Mouse (Mus musculus): ENCODE measurements around the gene Olfr461. TPM values are rescaled to one million over a fixed set of nuclear protein-coding genes. Genes with fewer than 3 reads are reported as not detected.

The Olfr461 gene
- total RNA-seq (2023) = not detected

DNA sequence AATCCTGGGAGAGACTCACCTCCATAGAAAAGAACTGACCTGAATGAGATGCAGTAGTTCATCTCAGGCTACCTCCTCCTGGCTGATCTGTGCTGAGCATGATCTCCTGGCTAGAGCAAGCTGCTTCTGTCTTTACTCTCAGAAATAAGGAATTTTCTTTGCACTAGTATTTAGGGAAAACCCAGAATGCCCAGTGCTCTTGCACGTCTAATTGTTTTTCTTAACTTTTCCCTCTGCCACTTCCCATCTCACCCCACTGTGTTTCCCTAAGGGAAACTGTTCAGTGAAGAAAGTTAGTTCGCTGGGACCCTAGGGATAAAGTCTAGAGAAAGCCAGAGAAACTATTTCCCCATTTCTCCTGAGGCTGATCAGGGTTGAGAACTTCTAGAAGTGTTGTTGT lies at the start of gene Olfr461:
TSS of gene Olfr461 (minus strand) at position 101 of the 400 bp plus-strand sequence.

DNA sequence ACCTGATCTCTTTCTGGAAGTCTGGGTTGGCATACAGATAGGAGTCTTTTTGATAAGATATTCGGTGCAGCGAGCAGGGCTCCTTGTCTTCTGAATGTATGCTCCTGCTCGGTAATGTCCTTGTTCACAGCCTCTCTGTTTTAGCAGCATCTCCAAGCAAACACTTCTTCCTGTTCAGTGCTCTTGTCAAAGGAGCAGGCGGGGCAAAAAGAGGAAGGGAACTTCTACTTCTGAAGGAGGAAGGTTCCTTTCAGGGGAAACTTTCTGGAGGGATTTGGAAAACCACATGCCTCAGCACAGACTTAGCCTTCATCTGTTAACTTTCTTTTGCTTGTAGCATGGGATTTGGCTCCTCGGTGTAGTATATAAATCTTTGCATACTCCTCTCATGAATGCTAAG lies 30.8 kb upstream of the Olfr461 start, which contains the start of gene Clec5a:
TSS of gene Clec5a (minus strand) at position 177 of the 400 bp plus-strand sequence.

DNA sequence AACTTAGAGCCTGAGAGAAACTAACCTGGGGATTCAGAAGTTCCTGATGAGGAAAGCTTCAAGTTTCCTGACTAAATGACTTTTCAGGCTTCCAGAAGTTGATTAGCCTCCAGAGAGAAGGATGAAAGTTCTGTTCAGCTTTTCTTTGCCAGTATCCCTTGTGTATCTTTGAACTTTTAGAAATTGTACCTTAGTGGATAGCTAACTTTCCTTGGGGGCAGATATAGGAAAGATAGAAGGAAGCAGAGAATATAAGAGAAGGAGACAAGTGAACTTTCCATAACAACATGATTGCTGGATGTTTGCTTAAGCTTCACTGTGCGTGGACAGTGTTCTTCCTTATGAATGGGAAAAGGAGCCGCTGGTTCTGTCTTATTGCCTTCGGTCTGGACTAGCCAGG lies 14.3 kb upstream of the Olfr461 start, which contains the start of gene Olfr460:
TSS of gene Olfr460 (plus strand) at position 301 of the 400 bp plus-strand sequence.

DNA sequence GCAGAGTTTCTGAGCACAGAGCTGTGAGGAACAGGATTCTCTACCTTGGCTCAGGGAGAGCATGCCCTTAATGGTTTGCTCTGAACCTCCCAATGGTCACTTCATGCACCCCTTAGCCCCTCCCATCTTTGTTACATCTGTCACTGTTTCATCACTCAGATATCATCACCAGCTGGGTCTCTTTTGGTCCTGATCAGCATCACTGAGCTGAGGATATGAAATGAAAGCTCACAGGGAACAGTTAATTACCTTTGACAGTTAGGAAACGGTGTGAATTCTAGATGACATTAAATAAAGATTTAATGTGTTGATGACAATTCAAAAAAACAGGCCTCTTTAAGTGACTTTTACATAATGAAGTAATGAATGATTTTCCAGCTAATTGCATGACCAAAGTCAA lies 35.4 kb downstream of the Olfr461 start, which contains the start of gene Prss37:
TSS of gene Prss37 (minus strand) at position 101 of the 400 bp plus-strand sequence.

DNA sequence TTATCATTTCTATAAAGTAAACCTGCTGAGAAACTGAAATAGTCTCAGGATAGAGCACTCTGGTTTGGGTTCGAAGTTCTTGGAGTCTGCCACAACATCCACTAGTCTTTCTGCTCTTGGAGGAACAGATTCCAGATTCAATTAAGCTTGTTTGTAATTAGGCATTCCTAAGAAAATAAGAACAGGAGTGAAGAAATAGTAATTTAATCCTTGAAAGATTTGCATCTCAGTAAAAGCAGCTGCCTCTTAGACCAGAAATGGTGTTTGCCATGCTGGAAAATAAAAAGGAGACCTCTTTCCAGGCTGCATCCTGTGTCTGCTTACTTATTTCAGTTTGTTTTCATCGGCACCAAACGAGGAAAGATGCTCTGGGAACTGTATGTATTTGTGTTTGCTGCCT lies 61.6 kb downstream of the Olfr461 start, which contains the start of gene Tas2r108:
TSS of gene Tas2r108 (plus strand) at position 301 of the 400 bp plus-strand sequence.

Other genes with a start within 250 kb of the Olfr461 start
- gene Agk, start 229.9 kb downstream of the Olfr461 start, total RNA-seq (2023) = 10 to 100 TPM; 28.4 to 29.8 TPM
- 10 to 100 TPM; 13.9 to 15.1 TPM for gene E330009J07Rik, start 118.9 kb downstream of the Olfr461 start, total RNA-seq (2023)
- not detected for gene Wee2, start 116.0 kb downstream of the Olfr461 start, total RNA-seq (2023)
- gene Ssbp1, start 83.7 kb downstream of the Olfr461 start, total RNA-seq (2023) = 10 to 100 TPM; 93.1 to 99.4 TPM
- gene Tas2r137, start 63.8 kb downstream of the Olfr461 start, total RNA-seq (2023) = 1 to 10 TPM in 1 of 2 experiments, not detected in 1; 1.0 TPM
- under 1 TPM in 1 of 2 experiments, not detected in 1; 0.73 TPM for gene Tas2r108, start 61.5 kb downstream of the Olfr461 start, total RNA-seq (2023)
- not detected for gene Prss37, start 35.5 kb downstream of the Olfr461 start, total RNA-seq (2023)
- gene Olfr460, start 14.4 kb upstream of the Olfr461 start, total RNA-seq (2023) = not detected
- gene Clec5a, start 30.8 kb upstream of the Olfr461 start, total RNA-seq (2023) = not detected
- not detected for gene Tas2r138, start 58.3 kb upstream of the Olfr461 start, total RNA-seq (2023)
- gene Mgam, start 73.8 kb upstream of the Olfr461 start, total RNA-seq (2023) = not detected

Measured in B cell, adult 67 days (primary cell).